Mouse (Mus musculus): ENCODE results near the gene Krt7.

- TF ChIP-seq ZC3H11A (IDR thresholded peaks at IDR 0.05; ENCODE audit: borderline replicate concordance, low read depth, low read length) = no peak
- no peak for TF ChIP-seq CHD2 (IDR thresholded peaks at IDR 0.05; ENCODE audit: low read depth, low read length)
Observed at GRCm38 (mm10) chr15:101454774-101455173, 43.9 kb downstream of the Krt7 start.
